Mouse (Mus musculus) lung, postnatal 4 days (tissue): ENCODE measurements around the gene Evx2.
A peak's percentile ranks its signal among the peaks of the same experiment; 100 is the strongest.

Experiments
- DNase-seq, 2 experiments: peaks; one replicate each; pipeline ENCODE4 v3.0.0; 2021

The Evx2 gene

GRCm38 (mm10) chr2:74611406-74611805, 48.0 kb downstream of the Evx2 start:
- DNase-seq, result no peak

DNA sequence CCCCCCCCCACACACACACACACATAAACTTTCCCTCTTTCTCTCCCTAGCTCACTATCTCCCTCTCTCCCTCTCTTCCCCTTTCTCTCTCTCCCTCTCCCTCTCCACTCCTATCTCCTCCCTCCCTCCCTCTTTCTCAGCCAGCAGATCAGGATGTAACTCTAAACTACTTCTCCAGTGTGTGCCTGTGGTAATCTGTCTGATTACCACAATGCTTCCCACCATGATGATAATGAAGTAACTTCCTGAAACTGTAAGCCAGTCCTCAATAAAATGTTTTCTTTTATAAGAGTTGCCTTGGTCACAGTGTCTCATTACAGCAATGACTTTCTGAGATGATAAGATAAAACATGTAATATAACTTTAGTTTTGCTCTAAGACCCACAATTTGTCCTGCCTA, 50.0 kb downstream of the Evx2 start:
- no peak for DNase-seq

DNA sequence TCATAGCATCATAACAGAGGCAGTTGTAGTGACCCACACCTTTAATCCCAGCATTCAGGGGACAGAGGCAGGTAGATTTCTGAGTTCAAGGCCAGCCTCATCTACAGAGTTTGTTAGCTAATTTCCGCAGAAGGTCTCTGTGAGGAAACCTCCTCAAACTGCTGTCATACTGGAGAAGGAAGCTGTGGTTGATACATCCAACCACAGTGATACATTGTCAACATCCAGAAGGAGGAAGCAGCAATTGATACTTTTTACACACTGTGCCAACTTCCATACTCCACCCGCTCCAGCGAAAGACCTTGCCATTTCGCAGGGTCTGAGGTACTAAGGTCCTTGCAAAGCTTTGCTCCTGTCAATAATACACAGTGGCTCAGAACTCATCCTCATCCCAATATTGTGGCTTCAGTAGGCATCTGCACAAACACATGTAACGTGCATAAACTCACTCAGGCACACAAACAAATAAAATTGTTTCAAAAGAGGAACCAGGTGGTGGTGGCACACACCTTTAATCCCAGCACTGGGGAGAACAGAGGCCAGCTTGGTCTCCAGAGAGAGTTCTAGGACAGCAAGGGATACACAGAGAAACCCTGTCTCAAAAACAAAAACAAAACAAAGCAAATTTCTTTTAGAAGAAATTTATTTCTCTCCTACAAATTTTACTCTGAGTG, 53.1 kb downstream of the Evx2 start:
- DNase-seq, result peak in 1 of 2 experiments; percentile 4

DNA sequence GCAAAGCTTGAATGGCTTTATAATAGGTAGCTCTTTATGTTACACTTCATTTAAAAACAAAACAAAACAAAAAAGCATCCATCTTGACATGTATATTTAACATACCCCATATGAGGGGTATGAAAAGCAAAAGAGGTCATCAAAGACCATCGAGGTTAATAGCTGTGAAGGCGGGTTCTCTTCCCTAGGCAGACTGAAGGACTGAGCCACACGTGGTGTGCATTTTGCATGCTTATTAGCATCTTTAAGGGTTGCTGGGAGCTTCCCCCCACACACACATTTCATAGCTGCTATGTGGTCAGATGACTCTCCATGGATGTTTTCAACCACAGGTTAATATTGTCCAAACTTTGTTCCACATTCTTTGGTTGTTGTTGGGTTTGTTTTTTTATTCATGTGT, 55.3 kb downstream of the Evx2 start:
- no peak for DNase-seq
